Mouse (Mus musculus): ENCODE results near the gene Trpv4. TPM values are rescaled to one million over a fixed set of nuclear protein-coding genes. Genes with fewer than 3 reads are reported as not detected.
A peak's percentile ranks its signal among the peaks of the same experiment; 100 is the strongest.

Gene Trpv4
- polyA plus RNA-seq (2015; fragmentation: Nextera tagmentation; extraction: Ambion mirVana): 0.39 and 0.46 TPM in 2 replicates

- no peak within 1 kb of the TSS for H3K27ac ChIP-seq
- peak within 1 kb of the TSS; percentile 52; the same call in 1 of the 2 replicates for H3K9ac ChIP-seq (replicated peaks)
- H3K9me3 ChIP-seq: no peaks in the 10 kb centered on the region
- 1% methylated on average over 39 of the region's 47 CpGs for WGBS
- peak within 1 kb of the TSS; percentile 61 for H3K4me2 ChIP-seq (replicated peaks)
- H3K36me3 ChIP-seq: no peaks in the 10 kb centered on the region
- H3K4me3 ChIP-seq (replicated peaks): peak within 1 kb of the TSS; percentile 40
- H3K27me3 ChIP-seq: peaks cover 68% of the 10 kb centered on the region
- peaks cover 10% of the 10 kb centered on the region for H3K4me1 ChIP-seq (replicated peaks)
- ATAC-seq: no peak
Observed at GRCm38 (mm10) chr5:114658255-114658654, at the start of gene Trpv4. Gene Trpv4 (minus strand): TSS chr5:114658421.

GRCm38 (mm10) chr5:114707265-114708068 lies 49.2 kb upstream of the Trpv4 start, which contains the start of gene Tchp:
Gene Tchp (plus strand): TSS chr5:114707760.
- H3K9me3 ChIP-seq: no peaks in the 10 kb centered on the region
- H3K27me3 ChIP-seq: no peaks in the 10 kb centered on the region
- H3K9ac ChIP-seq (replicated peaks): peak within 1 kb of the TSS; percentile 71
- H3K27ac ChIP-seq: no peak within 1 kb of the TSS
- peaks cover 11% of the 10 kb centered on the region for H3K4me1 ChIP-seq (replicated peaks)
- peaks cover 31% of the 10 kb centered on the region for H3K36me3 ChIP-seq
- 3% methylated on average over 48 of the region's 49 CpGs for whole genome bisulfite sequencing
- peak within 1 kb of the TSS; percentile 58 for H3K4me3 ChIP-seq (replicated peaks)
- H3K4me2 ChIP-seq (replicated peaks): peak within 1 kb of the TSS; percentile 79
- peak; percentile 87 for ATAC-seq

GRCm38 (mm10) chr5:114702403-114703392 lies 44.5 kb upstream of the Trpv4 start:
- no peak overlapping the region for H3K27ac ChIP-seq
- no peak overlapping the region for H3K4me2 ChIP-seq (replicated peaks)
- peak overlapping the region; percentile 21; the same call in 1 of the 2 replicates for H3K9ac ChIP-seq (replicated peaks)
- H3K4me3 ChIP-seq (replicated peaks): no peak overlapping the region
- H3K36me3 ChIP-seq: no peaks in the 10 kb centered on the region
- ATAC-seq: no peak
- 61% methylated on average over 14 of the region's 14 CpGs for WGBS
- no peaks in the 10 kb centered on the region for H3K27me3 ChIP-seq
- no peaks in the 10 kb centered on the region for H3K9me3 ChIP-seq
- no peaks in the 10 kb centered on the region for H3K4me1 ChIP-seq (replicated peaks)

DNA sequence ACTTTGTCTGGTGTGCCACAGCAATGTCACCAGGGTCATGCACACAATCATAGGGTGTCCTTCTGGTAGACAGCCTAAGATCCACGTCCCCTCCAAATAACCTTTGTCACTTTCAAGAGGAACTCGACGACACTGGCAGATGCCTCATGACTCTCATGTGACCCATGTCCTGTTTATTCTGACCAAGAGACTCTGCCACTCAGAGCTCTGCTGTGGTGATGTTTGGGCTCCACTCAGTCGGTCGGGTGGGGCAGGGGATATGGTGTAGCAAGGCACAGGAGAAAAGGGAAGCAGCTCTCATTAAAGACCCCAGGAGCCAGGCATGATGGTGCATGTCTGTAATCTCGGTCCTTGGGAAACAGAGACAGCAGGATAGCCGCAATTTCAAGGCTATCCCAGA lies 40.8 kb upstream of the Trpv4 start:
- Histone ChIP-seq H3K9ac (replicated peaks) (no peak overlapping the region), H3K4me3 (replicated peaks) (no peak overlapping the region), H3K4me2 (replicated peaks) (no peak overlapping the region), H3K36me3 (no peaks in the 10 kb centered on the region), H3K9me3 (no peaks in the 10 kb centered on the region), H3K27ac (no peak overlapping the region), H3K27me3 (no peaks in the 10 kb centered on the region), H3K4me1 (replicated peaks) (no peaks in the 10 kb centered on the region)
- WGBS: 83% methylated on average over 7 of the region's 7 CpGs
- ATAC-seq: no peak

- Histone ChIP-seq H3K4me2 (replicated peaks) (no peak overlapping the region), H3K27me3 (no peaks in the 10 kb centered on the region), H3K27ac (no peak overlapping the region), H3K4me1 (replicated peaks) (no peaks in the 10 kb centered on the region), H3K4me3 (replicated peaks) (no peak overlapping the region), H3K9ac (replicated peaks) (no peak overlapping the region), H3K9me3 (no peaks in the 10 kb centered on the region), H3K36me3 (no peaks in the 10 kb centered on the region)
- ATAC-seq: no peak
- WGBS: 90% methylated on average over 19 of the region's 19 CpGs
Observed at GRCm38 (mm10) chr5:114698044-114698746, 40.0 kb upstream of the Trpv4 start.

- H3K27ac ChIP-seq: no peak overlapping the region
- no peaks in the 10 kb centered on the region for H3K36me3 ChIP-seq
- H3K27me3 ChIP-seq: no peaks in the 10 kb centered on the region; the same call in 1 of the 2 replicates
- H3K4me3 ChIP-seq (replicated peaks): no peak overlapping the region
- H3K9ac ChIP-seq (replicated peaks): no peak overlapping the region
- H3K9me3 ChIP-seq: no peaks in the 10 kb centered on the region
- 87% methylated on average over 17 of the region's 17 CpGs for WGBS
- no peaks in the 10 kb centered on the region for H3K4me1 ChIP-seq (replicated peaks)
- ATAC-seq: no peak
- H3K4me2 ChIP-seq (replicated peaks): no peak overlapping the region
Observed at GRCm38 (mm10) chr5:114696939-114697338, 38.7 kb upstream of the Trpv4 start.

DNA sequence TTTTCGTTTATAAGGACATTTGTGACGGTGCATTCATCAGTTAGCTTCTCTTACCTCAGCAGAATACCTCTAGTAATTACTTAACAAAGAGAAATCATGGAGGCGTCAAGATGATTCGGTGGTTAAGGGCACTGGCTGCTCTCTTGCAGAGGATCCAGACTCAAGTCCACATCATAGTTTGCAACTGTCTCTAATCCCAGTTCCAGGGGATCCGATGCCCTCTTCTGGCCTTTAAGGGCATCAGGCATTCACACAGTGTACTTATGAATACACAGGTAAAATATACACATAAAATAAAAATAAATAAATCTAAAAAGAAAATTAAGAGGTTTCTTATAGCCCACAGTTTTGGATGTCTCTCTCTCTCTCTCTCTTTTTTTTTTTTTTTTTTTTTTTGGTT lies 37.6 kb upstream of the Trpv4 start:
- no peak for ATAC-seq
- H3K36me3 ChIP-seq: no peaks in the 10 kb centered on the region
- no peaks in the 10 kb centered on the region; the same call in 1 of the 2 replicates for H3K27me3 ChIP-seq

GRCm38 (mm10) chr5:114690633-114691567 lies 32.7 kb upstream of the Trpv4 start, which contains the start of gene Gltp:
Gene Gltp (minus strand): TSS chr5:114690984.
- peak within 1 kb of the TSS; percentile 89 for H3K4me2 ChIP-seq (replicated peaks)
- peak; percentile 97 for ATAC-seq
- H3K36me3 ChIP-seq: no peaks in the 10 kb centered on the region
- H3K4me1 ChIP-seq (replicated peaks): peaks cover 26% of the 10 kb centered on the region
- no peak within 1 kb of the TSS for H3K27ac ChIP-seq
- no peaks in the 10 kb centered on the region; the same call in 1 of the 2 replicates for H3K27me3 ChIP-seq
- peak within 1 kb of the TSS; percentile 92 for H3K9ac ChIP-seq (replicated peaks)
- H3K4me3 ChIP-seq (replicated peaks): peak within 1 kb of the TSS; percentile 78
- H3K9me3 ChIP-seq: no peaks in the 10 kb centered on the region
- 4% methylated on average over 75 of the region's 75 CpGs for WGBS

More for the DNA sequence above, 37.6 kb upstream of the Trpv4 start:
- Histone ChIP-seq H3K9ac (replicated peaks) (no peak overlapping the region), H3K4me1 (replicated peaks) (peaks cover 4% of the 10 kb centered on the region), H3K4me3 (replicated peaks) (no peak overlapping the region), H3K4me2 (replicated peaks) (no peak overlapping the region), H3K27ac (no peak overlapping the region), H3K9me3 (no peaks in the 10 kb centered on the region)
- WGBS: 71% methylated on average over 5 of the region's 5 CpGs

GRCm38 (mm10) chr5:114689700-114690366 lies 31.6 kb upstream of the Trpv4 start:
- Histone ChIP-seq H3K27me3 (no peaks in the 10 kb centered on the region; the same call in 1 of the 2 replicates), H3K27ac (no peak overlapping the region), H3K9ac (replicated peaks) (peak overlapping the region; percentile 92), H3K4me2 (replicated peaks) (peak overlapping the region; percentile 89), H3K4me3 (replicated peaks) (peak overlapping the region; percentile 78), H3K36me3 (no peaks in the 10 kb centered on the region), H3K9me3 (no peaks in the 10 kb centered on the region), H3K4me1 (replicated peaks) (peaks cover 26% of the 10 kb centered on the region)
- ATAC-seq: no peak
- WGBS: 21% methylated on average over 16 of the region's 16 CpGs

DNA sequence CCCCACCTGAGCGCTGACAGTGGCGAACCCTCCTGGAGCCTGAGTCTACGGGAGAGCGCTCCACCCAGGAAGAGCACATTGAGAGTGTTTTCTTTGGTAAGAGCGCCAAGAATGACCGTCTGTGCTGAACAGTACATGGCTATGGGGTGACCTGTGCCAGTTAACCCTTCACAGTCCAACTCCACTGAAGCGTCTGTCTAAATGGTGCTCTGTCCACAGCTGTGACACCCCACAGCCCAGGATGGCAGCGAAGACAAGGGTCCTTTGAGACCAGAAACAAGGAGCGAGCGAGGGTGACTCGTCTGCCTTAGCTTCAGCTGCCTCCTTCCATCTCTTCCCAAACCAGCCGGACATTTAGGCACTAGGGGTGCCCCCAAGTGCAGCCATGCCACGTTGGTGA lies 30.5 kb upstream of the Trpv4 start:
- 89% methylated on average over 13 of the region's 13 CpGs for WGBS
- H3K36me3 ChIP-seq: no peaks in the 10 kb centered on the region
- H3K4me1 ChIP-seq (replicated peaks): peaks cover 26% of the 10 kb centered on the region
- no peaks in the 10 kb centered on the region; the same call in 1 of the 2 replicates for H3K27me3 ChIP-seq
- H3K9me3 ChIP-seq: no peaks in the 10 kb centered on the region
- no peak overlapping the region for H3K27ac ChIP-seq
- no peak overlapping the region for H3K4me3 ChIP-seq (replicated peaks)
- H3K4me2 ChIP-seq (replicated peaks): 0 out of 2 replicates have a peak overlapping the region, but pooled peaks have one; percentile 5
- ATAC-seq: no peak
- no peak overlapping the region; the same call in 1 of the 2 replicates for H3K9ac ChIP-seq (replicated peaks)

Data from midbrain, embryonic 13.5 days (tissue).